ENCODE assay signal across 8 mouse cellular contexts in genomic region chr3:80802596-80803081, GRCm38 (mm10). TPM values are rescaled to one million over a fixed set of nuclear protein-coding genes. Genes with fewer than 3 reads are reported as not detected.
A peak's percentile ranks its signal among the peaks of the same experiment; 100 is the strongest.
DNase-seq lines count a peak whose midpoint lies in the region; ATAC-seq lines count a peak whose summit lies in the region.

Gria2 (minus strand) TSS chr3:80802835.

- no peaks in the 10 kb centered on the region for H3K36me3 ChIP-seq in embryonic facial prominence, embryonic 12.5 days
- no peaks in the 10 kb centered on the region for H3K36me3 ChIP-seq in heart, embryonic 13.5 days

- 1% methylated on average over 35 of the region's 35 CpGs for WGBS in embryonic facial prominence, embryonic 12.5 days
- WGBS in heart, embryonic 13.5 days = under 1% methylated on average over 34 of the region's 35 CpGs

- H3K9me3 ChIP-seq in embryonic facial prominence, embryonic 12.5 days = no peaks in the 10 kb centered on the region
- H3K9me3 ChIP-seq in heart, embryonic 13.5 days = no peaks in the 10 kb centered on the region

- DNase-seq in spleen, postnatal 10 days (ENCODE audit: low spot score in 2 of 2) = peak; percentile 3 to 52
- DNase-seq in spleen, adult 12 weeks (ENCODE audit: low spot score) = no peak
- DNase-seq in kidney, postnatal 10 days = peak; percentile 90
- peak; percentile 66 for DNase-seq in liver
- DNase-seq in thymus, postnatal 25 days = peak; percentile 47

- peak within 1 kb of the TSS; percentile 45 for H3K4me3 ChIP-seq in embryonic facial prominence, embryonic 12.5 days
- peak within 1 kb of the TSS; percentile 53 for H3K4me3 ChIP-seq in heart, embryonic 13.5 days

- H3K27me3 ChIP-seq in embryonic facial prominence, embryonic 12.5 days = peaks cover 26% of the 10 kb centered on the region
- H3K27me3 ChIP-seq in heart, embryonic 13.5 days (replicated peaks) = peaks cover 36% of the 10 kb centered on the region

- H3K4me1 ChIP-seq in embryonic facial prominence, embryonic 12.5 days = peaks cover 12% of the 10 kb centered on the region; the same call in 1 of the 2 replicates
- H3K4me1 ChIP-seq in heart, embryonic 13.5 days = peaks cover 17% of the 10 kb centered on the region

- H3K9ac ChIP-seq in embryonic facial prominence, embryonic 12.5 days = no peak within 1 kb of the TSS; the same call in 1 of the 2 replicates
- peak within 1 kb of the TSS; percentile 28; the same call in 1 of the 2 replicates for H3K9ac ChIP-seq in heart, embryonic 13.5 days

- ATAC-seq in embryonic facial prominence, embryonic 12.5 days (ENCODE audit: insufficient number of reproducible peaks, insufficient read depth, low FRiP score, low TSS enrichment) = peak; percentile 97
- no peak for ATAC-seq in heart, embryonic 13.5 days (ENCODE audit: extremely low read depth, insufficient number of reproducible peaks, low FRiP score, low TSS enrichment)
- peak; percentile 49; the same call in 1 of the 2 replicates for ATAC-seq in neutrophil, adult 5-6 weeks (ENCODE audit: extremely low read depth, insufficient number of reproducible peaks, low FRiP score, poor library complexity, severe bottlenecking)

- H3K4me2 ChIP-seq in embryonic facial prominence, embryonic 12.5 days (replicated peaks) = peak within 1 kb of the TSS; percentile 87
- H3K4me2 ChIP-seq in heart, embryonic 13.5 days = peak within 1 kb of the TSS; percentile 82

- H3K27ac ChIP-seq in embryonic facial prominence, embryonic 12.5 days = 0 out of 2 replicates have a peak within 1 kb of the TSS, but pooled peaks have one; percentile 11
- no peak within 1 kb of the TSS for H3K27ac ChIP-seq in heart, embryonic 13.5 days (replicated peaks)

RNA-seq across cellular contexts. Expression of gene Gria2, which starts in this region (rescaled TPM):
- 6.5 and 7.7 TPM in 2 replicates for polyA plus RNA-seq in embryonic facial prominence, embryonic 12.5 days (2016; fragmentation: Nextera tagmentation; extraction: Ambion mirVana)
- 0.59 and 1.6 TPM in 2 replicates for polyA plus RNA-seq in heart, embryonic 13.5 days (2015; fragmentation: Nextera tagmentation; extraction: Ambion mirVana)
- total RNA-seq in neutrophil, adult 5-6 weeks (2017) = 0.12 TPM in 1 of 2 replicates, not detected in the other

Comparison
In these comparisons a context has a peak if more than half of its experiments do, and no peak if none do; other contexts are left out.
1. Peak in ATAC-seq in neutrophil, adult 5-6 weeks; RNA of the gene not detected or under 1 TPM.